Mouse (Mus musculus): Measurements from ENCODE around the gene Slc25a22. TPM values are rescaled to one million over a fixed set of nuclear protein-coding genes. Genes with fewer than 3 reads are reported as not detected.

Gene Slc25a22
- total and polyA plus RNA-seq, 3 experiments = 6.5 to 31.5 (median 16.1) TPM

DNA sequence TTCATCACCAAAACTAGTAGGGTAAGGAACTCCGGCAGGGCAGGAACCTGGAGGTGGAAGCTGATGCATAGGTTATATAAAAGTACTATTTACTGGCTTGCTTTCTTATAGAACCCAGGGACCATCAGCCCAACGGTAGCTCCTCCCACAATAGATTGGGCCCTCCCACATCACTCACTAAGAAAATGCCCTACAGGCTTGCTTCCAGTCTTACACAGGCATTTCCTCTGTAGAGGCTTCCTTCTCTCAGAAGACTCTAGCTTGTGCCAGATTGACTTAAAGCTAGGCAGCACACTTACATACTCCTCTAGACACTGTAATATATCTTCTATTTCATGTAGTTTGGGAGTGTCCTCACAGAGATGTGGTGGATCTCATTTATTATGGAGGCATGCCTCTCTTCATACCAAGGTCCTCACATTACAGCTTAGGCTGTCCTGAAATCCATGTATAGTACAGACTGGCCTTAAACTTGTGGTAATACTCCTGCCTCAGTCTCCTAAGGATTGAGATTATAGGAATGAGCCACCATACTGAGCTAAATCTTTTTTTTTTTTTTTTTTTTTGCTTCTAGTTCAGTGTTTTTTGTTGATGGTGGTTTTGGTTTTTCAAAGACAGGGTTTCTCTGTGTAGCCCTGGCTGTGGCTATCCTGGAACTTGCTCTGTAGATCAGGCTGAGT, 49.7 kb downstream of the Slc25a22 start:
- H3K36me3 ChIP-seq (replicated peaks in 1 of 2; ENCODE audit: control insufficient read depth in 1 of 2, insufficient read depth in 1 of 2, low read length in 1 of 2) = no peaks in the 10 kb centered on the region
- peaks cover 0 to 14% of the 10 kb centered on the region in 2 experiments; a peak in 2 of 4 replicates for H3K4me1 ChIP-seq (ENCODE audit: control insufficient read depth in 1 of 2, insufficient read depth in 2 of 2)
- H3K4me2 ChIP-seq (ENCODE audit: insufficient read depth, low read depth, poor library complexity, severe bottlenecking) = no peak overlapping the region
- peaks cover 10% of the 10 kb centered on the region for H3K27me3 ChIP-seq (replicated peaks)
- H3K79me2 ChIP-seq (replicated peaks; ENCODE audit: control insufficient read depth, extremely low read depth, insufficient read depth, poor library complexity, severe bottlenecking) = peaks cover 6% of the 10 kb centered on the region
- dilution Hi-C loops (cut with MboI; ENCODE audit: extremely low pct_ligation_motif_present, extremely low pct_unique_long_range_greater_than_20kb, low sequenced_read_pairs) (no loop called here), in situ Hi-C loops (cut with MboI; ENCODE audit: low pct_ligation_motif_present, low pct_unique_long_range_greater_than_20kb, low sequenced_read_pairs) (no loop called here)
- H3K27ac ChIP-seq (ENCODE audit: insufficient read depth, low read depth) = no peak overlapping the region
- no peaks in the 10 kb centered on the region for H3K9me3 ChIP-seq (replicated peaks; ENCODE audit: low read length)
- H3K9ac ChIP-seq (ENCODE audit: insufficient read depth, low read depth) = no peak overlapping the region
- TF ChIP-seq ZMIZ1 (IDR thresholded peaks at IDR 0.05; ENCODE audit: low read depth, low read length) (no peak), E2F4 (IDR thresholded peaks at IDR 0.05; ENCODE audit: insufficient replicate concordance, low read depth, low read length) (no peak), IRF4 (IDR thresholded peaks at IDR 0.05; ENCODE audit: low read depth, low read length) (no peak), JUND (conservative IDR thresholded peaks at IDR 0.05; ENCODE audit: low read depth, low read length) (no peak), ZNF384 (IDR thresholded peaks at IDR 0.05; ENCODE audit: low read depth, low read length) (no peak), ELF1 (IDR thresholded peaks at IDR 0.05; ENCODE audit: low read depth, low read length) (no peak), ZKSCAN1 (IDR thresholded peaks at IDR 0.05; ENCODE audit: borderline replicate concordance, low read depth, low read length) (no peak), SMC3 (IDR thresholded peaks at IDR 0.05; ENCODE audit: low read depth, low read length) (no peak), MAFK (IDR thresholded peaks at IDR 0.05; ENCODE audit: insufficient replicate concordance, low read length) (no peak), EP300 (IDR thresholded peaks at IDR 0.05; ENCODE audit: low read length) (no peak), MAX (IDR thresholded peaks at IDR 0.05; ENCODE audit: low read length) (no peak), NELFE (IDR thresholded peaks at IDR 0.05; ENCODE audit: low read depth, low read length) (no peak), TCF12 (IDR thresholded peaks at IDR 0.05; ENCODE audit: low read depth, low read length) (no peak), GABPA (IDR thresholded peaks at IDR 0.05; ENCODE audit: insufficient replicate concordance, low read depth, low read length) (no peak), MAZ (IDR thresholded peaks at IDR 0.05; ENCODE audit: low read depth, low read length) (no peak)
- H3K4me3 ChIP-seq (replicated peaks in 1 of 3; ENCODE audit: low read depth in 2 of 3, low read length in 2 of 3, poor library complexity in 1 of 3) = no peak overlapping the region
- DNase-seq (ENCODE audit: extremely low read depth) = no peak

DNA sequence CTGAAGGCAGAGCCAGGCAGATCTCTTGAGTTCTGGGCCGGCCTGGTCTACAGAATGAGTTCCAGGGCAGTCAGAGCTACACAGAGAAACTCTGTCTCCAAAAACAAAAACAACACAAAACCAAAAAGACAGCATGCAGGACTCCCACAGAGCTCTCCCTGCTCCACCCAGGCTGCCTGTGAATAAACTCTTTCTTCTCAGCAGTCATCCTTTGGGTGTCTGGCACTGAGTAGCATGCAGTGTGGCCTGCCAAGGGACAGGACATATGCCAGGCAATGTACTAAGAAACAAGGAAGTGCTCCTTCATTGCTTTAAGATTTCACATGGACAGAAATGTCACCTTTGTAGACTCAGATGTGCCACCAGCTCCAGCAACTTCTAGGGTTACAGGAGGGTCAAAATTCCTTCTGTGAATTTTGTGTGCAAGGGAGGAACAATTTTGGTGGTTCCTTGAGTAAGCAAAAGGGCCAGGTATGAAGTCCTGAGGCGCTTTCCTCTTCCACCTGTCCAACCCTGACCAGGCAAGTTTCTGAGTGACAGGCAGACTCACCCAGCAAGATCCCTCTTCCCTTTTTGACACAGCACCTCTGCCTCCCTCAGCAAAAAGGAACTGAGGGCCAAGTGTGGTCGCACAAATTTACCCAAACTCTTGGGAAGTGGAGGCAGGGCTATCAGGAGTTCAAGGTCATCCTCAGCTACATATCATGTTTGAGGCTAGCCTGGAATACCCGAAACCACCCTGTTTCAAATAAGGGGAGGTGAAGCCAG, 56.4 kb downstream of the Slc25a22 start:
- Histone ChIP-seq H3K27me3 (replicated peaks) (peaks cover 3% of the 10 kb centered on the region), H3K9me3 (replicated peaks; ENCODE audit: low read length) (no peaks in the 10 kb centered on the region), H3K9ac (ENCODE audit: insufficient read depth, low read depth) (no peak overlapping the region), H3K4me1 (ENCODE audit: control insufficient read depth in 1 of 2, insufficient read depth in 2 of 2) (peaks cover 0 to 28% of the 10 kb centered on the region in 2 experiments; a peak in 2 of 4 replicates), H3K4me3 (replicated peaks in 1 of 3; ENCODE audit: low read depth in 2 of 3, low read length in 2 of 3, poor library complexity in 1 of 3) (no peak overlapping the region), H3K36me3 (replicated peaks in 1 of 2; ENCODE audit: control insufficient read depth in 1 of 2, insufficient read depth in 1 of 2, low read length in 1 of 2) (no peaks in the 10 kb centered on the region), H3K4me2 (ENCODE audit: insufficient read depth, low read depth, poor library complexity, severe bottlenecking) (no peak overlapping the region), H3K27ac (ENCODE audit: insufficient read depth, low read depth) (no peak overlapping the region), H3K79me2 (replicated peaks; ENCODE audit: control insufficient read depth, extremely low read depth, insufficient read depth, poor library complexity, severe bottlenecking) (no peaks in the 10 kb centered on the region)
- dilution Hi-C loops (cut with MboI; ENCODE audit: extremely low pct_ligation_motif_present, extremely low pct_unique_long_range_greater_than_20kb, low sequenced_read_pairs) (no loop called here), in situ Hi-C loops (cut with MboI; ENCODE audit: low pct_ligation_motif_present, low pct_unique_long_range_greater_than_20kb, low sequenced_read_pairs) (no loop called here)
- TF ChIP-seq KAT2A (IDR thresholded peaks at IDR 0.05; ENCODE audit: insufficient replicate concordance, low read length) (no peak), CTCF (conservative IDR thresholded peaks at IDR 0.05 in 1 of 2, IDR thresholded peaks at IDR 0.05 in 1 of 2; ENCODE audit: low read depth in 2 of 2, low read length in 2 of 2) (no peak), ELF1 (IDR thresholded peaks at IDR 0.05; ENCODE audit: low read depth, low read length) (no peak)
- no peak for DNase-seq (ENCODE audit: extremely low read depth)

Other genes starting within 250 kb of the Slc25a22 start
Only the 20 nearest of the 25 such genes appear.
- 51.7 and 52.5 TPM in 2 replicates for gene Phrf1, start 209.1 kb downstream of the Slc25a22 start, total RNA-seq (2012; rRNA removed)
- gene Phrf1, start 209.1 kb downstream of the Slc25a22 start, total RNA-seq (2014; rRNA removed) = 21.8 and 22.4 TPM in 2 replicates
- 59.2 and 67.0 TPM in 2 replicates for gene Phrf1, start 209.1 kb downstream of the Slc25a22 start, polyA plus RNA-seq (2012; ENCODE audit: insufficient read length, low read depth)
- 11.2 and 26.2 TPM in 2 replicates for gene Irf7, start 171.4 kb downstream of the Slc25a22 start, total RNA-seq (2012; rRNA removed)
- 10.1 and 10.5 TPM in 2 replicates for gene Irf7, start 171.4 kb downstream of the Slc25a22 start, total RNA-seq (2014; rRNA removed)
- gene Irf7, start 171.4 kb downstream of the Slc25a22 start, polyA plus RNA-seq (2012; ENCODE audit: insufficient read length, low read depth) = 6.5 and 7.7 TPM in 2 replicates
- gene Cdhr5, start 161.1 kb downstream of the Slc25a22 start, total RNA-seq (2012; rRNA removed) = 1.0 and 1.9 TPM in 2 replicates
- 0.31 and 0.35 TPM in 2 replicates for gene Cdhr5, start 161.1 kb downstream of the Slc25a22 start, total RNA-seq (2014; rRNA removed)
- 3.3 and 3.9 TPM in 2 replicates for gene Cdhr5, start 161.1 kb downstream of the Slc25a22 start, polyA plus RNA-seq (2012; ENCODE audit: insufficient read length, low read depth)
- not detected in 2 replicates for gene Sct, start 158.8 kb downstream of the Slc25a22 start, total RNA-seq (2012; rRNA removed)
- gene Sct, start 158.8 kb downstream of the Slc25a22 start, total RNA-seq (2014; rRNA removed) = not detected in 2 replicates
- 0.49 TPM in 1 of 2 replicates, not detected in the other for gene Sct, start 158.8 kb downstream of the Slc25a22 start, polyA plus RNA-seq (2012; ENCODE audit: insufficient read length, low read depth)
- gene Drd4, start 145.9 kb downstream of the Slc25a22 start, total RNA-seq (2012; rRNA removed) = not detected in 2 replicates
- gene Drd4, start 145.9 kb downstream of the Slc25a22 start, total RNA-seq (2014; rRNA removed) = not detected in 2 replicates
- gene Drd4, start 145.9 kb downstream of the Slc25a22 start, polyA plus RNA-seq (2012; ENCODE audit: insufficient read length, low read depth) = not detected in 2 replicates
- 10.0 and 10.7 TPM in 2 replicates for gene Deaf1, start 110.2 kb downstream of the Slc25a22 start, total RNA-seq (2012; rRNA removed)
- gene Deaf1, start 110.2 kb downstream of the Slc25a22 start, total RNA-seq (2014; rRNA removed) = 3.5 and 5.7 TPM in 2 replicates
- 31.6 and 37.7 TPM in 2 replicates for gene Deaf1, start 110.2 kb downstream of the Slc25a22 start, polyA plus RNA-seq (2012; ENCODE audit: insufficient read length, low read depth)
- gene Tmem80, start 110.2 kb downstream of the Slc25a22 start, total RNA-seq (2012; rRNA removed) = 7.4 and 8.5 TPM in 2 replicates
- 6.4 and 8.3 TPM in 2 replicates for gene Tmem80, start 110.2 kb downstream of the Slc25a22 start, total RNA-seq (2014; rRNA removed)
- gene Tmem80, start 110.2 kb downstream of the Slc25a22 start, polyA plus RNA-seq (2012; ENCODE audit: insufficient read length, low read depth) = 8.2 and 9.9 TPM in 2 replicates
- 0.50 and 1.1 TPM in 2 replicates for gene Eps8l2, start 99.0 kb downstream of the Slc25a22 start, total RNA-seq (2012; rRNA removed)
- gene Eps8l2, start 99.0 kb downstream of the Slc25a22 start, total RNA-seq (2014; rRNA removed) = not detected in 2 replicates
- gene Eps8l2, start 99.0 kb downstream of the Slc25a22 start, polyA plus RNA-seq (2012; ENCODE audit: insufficient read length, low read depth) = 0.51 and 0.91 TPM in 2 replicates
- 188 and 205 TPM in 2 replicates for gene Taldo1, start 45.7 kb downstream of the Slc25a22 start, total RNA-seq (2012; rRNA removed)
- gene Taldo1, start 45.7 kb downstream of the Slc25a22 start, total RNA-seq (2014; rRNA removed) = 228 and 237 TPM in 2 replicates
- gene Taldo1, start 45.7 kb downstream of the Slc25a22 start, polyA plus RNA-seq (2012; ENCODE audit: insufficient read length, low read depth) = 124 and 129 TPM in 2 replicates
- gene Gatd1, start 23.8 kb downstream of the Slc25a22 start, total RNA-seq (2012; rRNA removed) = 23.9 and 29.6 TPM in 2 replicates
- 26.4 and 31.4 TPM in 2 replicates for gene Gatd1, start 23.8 kb downstream of the Slc25a22 start, total RNA-seq (2014; rRNA removed)
- gene Gatd1, start 23.8 kb downstream of the Slc25a22 start, polyA plus RNA-seq (2012; ENCODE audit: insufficient read length, low read depth) = 17.6 and 21.2 TPM in 2 replicates
- not detected in 2 replicates for gene Cend1, start 8.4 kb downstream of the Slc25a22 start, total RNA-seq (2012; rRNA removed)
- gene Cend1, start 8.4 kb downstream of the Slc25a22 start, total RNA-seq (2014; rRNA removed) = not detected in 2 replicates
- gene Cend1, start 8.4 kb downstream of the Slc25a22 start, polyA plus RNA-seq (2012; ENCODE audit: insufficient read length, low read depth) = not detected in 2 replicates
- gene Pidd1, start 6.1 kb upstream of the Slc25a22 start, total RNA-seq (2012; rRNA removed) = 7.8 and 9.6 TPM in 2 replicates
- 5.1 and 5.8 TPM in 2 replicates for gene Pidd1, start 6.1 kb upstream of the Slc25a22 start, total RNA-seq (2014; rRNA removed)
- gene Pidd1, start 6.1 kb upstream of the Slc25a22 start, polyA plus RNA-seq (2012; ENCODE audit: insufficient read length, low read depth) = 21.4 and 24.9 TPM in 2 replicates
- gene Rplp2, start 9.5 kb upstream of the Slc25a22 start, total RNA-seq (2012; rRNA removed) = 3,147 and 3,416 TPM in 2 replicates
- 791 and 892 TPM in 2 replicates for gene Rplp2, start 9.5 kb upstream of the Slc25a22 start, total RNA-seq (2014; rRNA removed)
- 2,025 and 2,969 TPM in 2 replicates for gene Rplp2, start 9.5 kb upstream of the Slc25a22 start, polyA plus RNA-seq (2012; ENCODE audit: insufficient read length, low read depth)
- 8.9 and 11.7 TPM in 2 replicates for gene Pnpla2, start 17.3 kb upstream of the Slc25a22 start, total RNA-seq (2012; rRNA removed)
- gene Pnpla2, start 17.3 kb upstream of the Slc25a22 start, total RNA-seq (2014; rRNA removed) = 1.5 and 2.8 TPM in 2 replicates
- 25.3 and 29.6 TPM in 2 replicates for gene Pnpla2, start 17.3 kb upstream of the Slc25a22 start, polyA plus RNA-seq (2012; ENCODE audit: insufficient read length, low read depth)
- gene Cracr2b, start 23.2 kb upstream of the Slc25a22 start, total RNA-seq (2012; rRNA removed) = not detected in 2 replicates
- gene Cracr2b, start 23.2 kb upstream of the Slc25a22 start, total RNA-seq (2014; rRNA removed) = not detected in 2 replicates
- not detected in 2 replicates for gene Cracr2b, start 23.2 kb upstream of the Slc25a22 start, polyA plus RNA-seq (2012; ENCODE audit: insufficient read length, low read depth)
- 14.9 and 15.0 TPM in 2 replicates for gene Cd151, start 29.5 kb upstream of the Slc25a22 start, total RNA-seq (2012; rRNA removed)
- 10.1 and 10.6 TPM in 2 replicates for gene Cd151, start 29.5 kb upstream of the Slc25a22 start, total RNA-seq (2014; rRNA removed)
- gene Cd151, start 29.5 kb upstream of the Slc25a22 start, polyA plus RNA-seq (2012; ENCODE audit: insufficient read length, low read depth) = 13.5 and 21.1 TPM in 2 replicates
- 82.3 and 109 TPM in 2 replicates for gene Polr2l, start 37.2 kb upstream of the Slc25a22 start, total RNA-seq (2012; rRNA removed)
- gene Polr2l, start 37.2 kb upstream of the Slc25a22 start, total RNA-seq (2014; rRNA removed) = 35.7 and 37.1 TPM in 2 replicates
- 57.5 and 64.8 TPM in 2 replicates for gene Polr2l, start 37.2 kb upstream of the Slc25a22 start, polyA plus RNA-seq (2012; ENCODE audit: insufficient read length, low read depth)
- gene Tspan4, start 37.3 kb upstream of the Slc25a22 start, total RNA-seq (2012; rRNA removed) = 28.9 and 30.0 TPM in 2 replicates
- gene Tspan4, start 37.3 kb upstream of the Slc25a22 start, total RNA-seq (2014; rRNA removed) = 23.8 and 28.4 TPM in 2 replicates
- gene Tspan4, start 37.3 kb upstream of the Slc25a22 start, polyA plus RNA-seq (2012; ENCODE audit: insufficient read length, low read depth) = 20.3 and 21.2 TPM in 2 replicates
- gene Chid1, start 102.0 kb upstream of the Slc25a22 start, total RNA-seq (2012; rRNA removed) = 49.6 and 50.5 TPM in 2 replicates
- 27.0 and 31.9 TPM in 2 replicates for gene Chid1, start 102.0 kb upstream of the Slc25a22 start, total RNA-seq (2014; rRNA removed)
- 42.3 and 47.5 TPM in 2 replicates for gene Chid1, start 102.0 kb upstream of the Slc25a22 start, polyA plus RNA-seq (2012; ENCODE audit: insufficient read length, low read depth)
- gene Ap2a2, start 124.3 kb upstream of the Slc25a22 start, total RNA-seq (2012; rRNA removed) = 44.5 and 50.7 TPM in 2 replicates
- 30.0 and 31.6 TPM in 2 replicates for gene Ap2a2, start 124.3 kb upstream of the Slc25a22 start, total RNA-seq (2014; rRNA removed)
- 36.6 and 43.1 TPM in 2 replicates for gene Ap2a2, start 124.3 kb upstream of the Slc25a22 start, polyA plus RNA-seq (2012; ENCODE audit: insufficient read length, low read depth)

Data from CH12.LX (cell line).